ENCODE assay signal across 9 mouse cellular contexts in genomic region chr2:34027445-34027844, GRCm38 (mm10).
DNase-seq lines count a peak whose midpoint lies in the region; ATAC-seq and TF ChIP-seq lines count a peak whose summit lies in the region.
"Had no signal": no experiment of that assay in that cellular context is flagged by ENCODE, and none has a peak within 500 bp of the region (broad histone marks: within the 10 kb centered on the region; RNA-seq: fewer than 3 reads in every experiment).

No protein-coding gene starts in this region.

- H3K4me2 ChIP-seq in heart, embryonic 13.5 days = peak overlapping the region; percentile 32
- H3K4me2 ChIP-seq in hindbrain, embryonic 15.5 days = no peak overlapping the region
- 0 out of 2 replicates have a peak overlapping the region, but pooled peaks have one; percentile 5 for H3K4me2 ChIP-seq in midbrain, embryonic 13.5 days (replicated peaks)

- H3K4me3 ChIP-seq in heart, embryonic 13.5 days = no peak overlapping the region
- H3K4me3 ChIP-seq in hindbrain, embryonic 15.5 days = no peak overlapping the region
- H3K4me3 ChIP-seq in midbrain, embryonic 13.5 days (replicated peaks) = no peak overlapping the region
- no peak overlapping the region for H3K4me3 ChIP-seq in cerebellum, adult 2 months (replicated peaks; ENCODE audit: insufficient read depth, low read depth, low read length)

- DNase-seq in heart, adult 8-10 months (ENCODE audit: low spot score) = no peak
- peak; percentile 85 for DNase-seq in brain, embryonic 14.5 days (ENCODE audit: low read depth)
- DNase-seq in urinary bladder, adult 18-20 months (ENCODE audit: low spot score in 2 of 2) = no peak
- DNase-seq in cerebellum, adult 2 months = no peak
- DNase-seq in B cell, adult 2 months = no peak
- DNase-seq: heart, postnatal 14 days had no signal

- no peak for TF ChIP-seq CTCF in brain, embryonic 14.5 days (IDR thresholded peaks at IDR 0.05; ENCODE audit: borderline replicate concordance, extremely low read depth, insufficient read depth, insufficient read length)
- no peak for TF ChIP-seq CTCF in cerebellum, adult 2 months (IDR thresholded peaks at IDR 0.05; ENCODE audit: borderline replicate concordance, insufficient read depth, low read depth, low read length)

- no peak for ATAC-seq in heart, embryonic 13.5 days (ENCODE audit: extremely low read depth, insufficient number of reproducible peaks, low FRiP score, low TSS enrichment)
- peak; percentile 73 for ATAC-seq in hindbrain, embryonic 15.5 days (ENCODE audit: low FRiP score, low read depth)
- ATAC-seq in midbrain, embryonic 13.5 days = peak; percentile 85

- no peaks in the 10 kb centered on the region for H3K9me3 ChIP-seq in heart, embryonic 13.5 days
- no peaks in the 10 kb centered on the region for H3K9me3 ChIP-seq in hindbrain, embryonic 15.5 days
- no peaks in the 10 kb centered on the region for H3K9me3 ChIP-seq in midbrain, embryonic 13.5 days

- H3K9ac ChIP-seq in heart, embryonic 13.5 days = no peak overlapping the region
- H3K9ac ChIP-seq in hindbrain, embryonic 15.5 days = no peak overlapping the region
- no peak overlapping the region for H3K9ac ChIP-seq in midbrain, embryonic 13.5 days (replicated peaks)

- H3K36me3 ChIP-seq in heart, embryonic 13.5 days = no peaks in the 10 kb centered on the region
- no peaks in the 10 kb centered on the region for H3K36me3 ChIP-seq in hindbrain, embryonic 15.5 days
- H3K36me3 ChIP-seq in midbrain, embryonic 13.5 days = no peaks in the 10 kb centered on the region

- peaks cover 37% of the 10 kb centered on the region for H3K4me1 ChIP-seq in heart, embryonic 13.5 days
- peaks cover 29% of the 10 kb centered on the region for H3K4me1 ChIP-seq in hindbrain, embryonic 15.5 days (replicated peaks)
- peaks cover 44% of the 10 kb centered on the region for H3K4me1 ChIP-seq in midbrain, embryonic 13.5 days (replicated peaks)
- H3K4me1 ChIP-seq in cerebellum, adult 2 months (ENCODE audit: control insufficient read depth, insufficient read depth, low read length) = no peaks in the 10 kb centered on the region

- WGBS in heart, embryonic 13.5 days = 15% methylated on average over 9 of the region's 9 CpGs
- WGBS in hindbrain, embryonic 15.5 days = 15% methylated on average over 9 of the region's 9 CpGs
- 23% methylated on average over 9 of the region's 9 CpGs for WGBS in midbrain, embryonic 13.5 days
- 41% methylated on average over 9 of the region's 9 CpGs for WGBS in cerebellum, adult 2 months

- H3K27me3 ChIP-seq in heart, embryonic 13.5 days (replicated peaks) = 0 out of 2 replicates have a peak, but pooled peaks cover 4% of the 10 kb centered on the region
- H3K27me3 ChIP-seq in hindbrain, embryonic 15.5 days = no peaks in the 10 kb centered on the region
- H3K27me3 ChIP-seq in midbrain, embryonic 13.5 days = no peaks in the 10 kb centered on the region; the same call in 1 of the 2 replicates
- H3K27me3 ChIP-seq in cerebellum, adult 2 months (ENCODE audit: control insufficient read depth, insufficient read depth, low read length) = no peaks in the 10 kb centered on the region

- H3K27ac ChIP-seq in heart, embryonic 13.5 days (replicated peaks) = no peak overlapping the region
- H3K27ac ChIP-seq in hindbrain, embryonic 15.5 days (replicated peaks) = 0 out of 2 replicates have a peak overlapping the region, but pooled peaks have one; percentile 16
- peak overlapping the region; percentile 63 for H3K27ac ChIP-seq in midbrain, embryonic 13.5 days
- no peak overlapping the region for H3K27ac ChIP-seq in cerebellum, adult 2 months (ENCODE audit: insufficient read depth, low read length)

- TF ChIP-seq POLR2A in brain, embryonic 14.5 days (IDR thresholded peaks at IDR 0.05; ENCODE audit: borderline replicate concordance, extremely low read depth, insufficient read depth, insufficient read length, poor library complexity, severe bottlenecking) = no peak
- TF ChIP-seq POLR2A in cerebellum, adult 2 months (IDR thresholded peaks at IDR 0.05; ENCODE audit: borderline replicate concordance, insufficient read depth, low read length) = no peak

Comparison
In these comparisons a context has a peak if more than half of its experiments do, and no peak if none do; other contexts are left out.
1. H3K27ac ChIP-seq: peak in hindbrain, embryonic 15.5 days (single experiment) and midbrain, embryonic 13.5 days (single experiment); none in heart, embryonic 13.5 days (single experiment) and cerebellum, adult 2 months (single experiment).